Mouse (Mus musculus): ENCODE results near the gene Man1b1. TPM values are rescaled to one million over a fixed set of nuclear protein-coding genes. Genes with fewer than 3 reads are reported as not detected.

Man1b1 gene
- polyA plus RNA-seq, 1 experiment from 2014 or later: 97.6 TPM

GRCm38 (mm10) chr2:25384492-25384891, 52.4 kb downstream of the Man1b1 start:
- Histone ChIP-seq H3K27ac (replicated peaks; ENCODE audit: low read depth, low read length) (no peak overlapping the region), H3K4me3 (ENCODE audit: low read depth, low read length) (no peak overlapping the region), H3K4me2 (ENCODE audit: low read depth, severe bottlenecking) (no peak overlapping the region), H3K9me3 (ENCODE audit: control insufficient read depth, low read length) (no peaks in the 10 kb centered on the region), H3K36me3 (ENCODE audit: control insufficient read depth, insufficient read depth, low read length) (no peaks in the 10 kb centered on the region), H3K9ac (ENCODE audit: low read length) (no peak overlapping the region), H3K4me1 (ENCODE audit: control insufficient read depth, insufficient read depth, low read length) (no peaks in the 10 kb centered on the region), H3K27me3 (ENCODE audit: control insufficient read depth, insufficient read depth, low read length) (no peaks in the 10 kb centered on the region)
- ATAC-seq (ENCODE audit: insufficient number of reproducible peaks, low FRiP score, low TSS enrichment, low read depth) (no peak), DNase-seq (ENCODE audit: low spot score) (no peak)
- WGBS: 82% methylated on average over 5 of the region's 5 CpGs

DNA sequence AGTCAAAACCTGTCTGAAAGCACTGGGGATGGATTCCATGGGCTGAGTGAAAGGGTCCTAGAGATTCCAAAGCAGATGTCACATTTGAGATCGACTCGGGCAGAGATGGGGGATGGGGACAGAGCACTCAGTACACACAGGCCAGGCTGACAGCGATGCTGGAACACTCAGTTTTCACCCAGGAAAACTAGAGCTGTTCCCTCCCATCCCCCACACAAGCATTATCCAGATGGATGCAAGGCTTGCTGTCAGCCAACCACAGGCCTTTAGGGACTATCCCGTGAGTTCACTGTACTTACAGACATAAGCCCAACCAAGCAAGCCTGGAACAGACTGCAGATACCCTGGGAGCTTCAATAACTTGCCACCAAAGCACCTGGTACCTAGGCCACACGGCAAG, 59.1 kb downstream of the Man1b1 start:
- H3K4me1 ChIP-seq (ENCODE audit: control insufficient read depth, insufficient read depth, low read length): no peaks in the 10 kb centered on the region; the same call in 1 of the 2 replicates
- no peak overlapping the region for H3K4me2 ChIP-seq (ENCODE audit: low read depth, severe bottlenecking)
- ATAC-seq (ENCODE audit: insufficient number of reproducible peaks, low FRiP score, low TSS enrichment, low read depth) (no peak), DNase-seq (ENCODE audit: low spot score) (no peak)
- WGBS: 77% methylated on average over 5 of the region's 5 CpGs
- H3K27ac ChIP-seq (replicated peaks; ENCODE audit: low read depth, low read length): no peak overlapping the region
- peaks cover 24% of the 10 kb centered on the region for H3K27me3 ChIP-seq (ENCODE audit: control insufficient read depth, insufficient read depth, low read length)
- no peak overlapping the region for H3K9ac ChIP-seq (ENCODE audit: low read length)
- no peaks in the 10 kb centered on the region for H3K9me3 ChIP-seq (ENCODE audit: control insufficient read depth, low read length)
- no peaks in the 10 kb centered on the region for H3K36me3 ChIP-seq (ENCODE audit: control insufficient read depth, insufficient read depth, low read length)
- H3K4me3 ChIP-seq (ENCODE audit: low read depth, low read length): no peak overlapping the region

- no peaks in the 10 kb centered on the region for H3K36me3 ChIP-seq (ENCODE audit: control insufficient read depth, insufficient read depth, low read length)
- ATAC-seq (ENCODE audit: insufficient number of reproducible peaks, low FRiP score, low TSS enrichment, low read depth): no peak
- no peak overlapping the region for H3K4me3 ChIP-seq (ENCODE audit: low read depth, low read length)
Measured at GRCm38 (mm10) chr2:25394281-25395221, 62.4 kb downstream of the Man1b1 start.

GRCm38 (mm10) chr2:25395721-25396596, 63.8 kb downstream of the Man1b1 start, which contains the start of gene Entpd2:
Entpd2 (plus strand) TSS chr2:25395874.
- Histone ChIP-seq H3K9me3 (ENCODE audit: control insufficient read depth, low read length) (no peaks in the 10 kb centered on the region), H3K9ac (ENCODE audit: low read length) (no peak within 1 kb of the TSS), H3K27ac (replicated peaks; ENCODE audit: low read depth, low read length) (no peak within 1 kb of the TSS), H3K4me3 (ENCODE audit: low read depth, low read length) (peak within 1 kb of the TSS; percentile 26), H3K27me3 (ENCODE audit: control insufficient read depth, insufficient read depth, low read length) (peaks cover 58% of the 10 kb centered on the region), H3K4me2 (ENCODE audit: low read depth, severe bottlenecking) (peak within 1 kb of the TSS; percentile 53), H3K4me1 (ENCODE audit: control insufficient read depth, insufficient read depth, low read length) (no peaks in the 10 kb centered on the region; the same call in 1 of the 2 replicates), H3K36me3 (ENCODE audit: control insufficient read depth, insufficient read depth, low read length) (no peaks in the 10 kb centered on the region)
- WGBS: 1% methylated on average over 57 of the region's 57 CpGs
- ATAC-seq (ENCODE audit: insufficient number of reproducible peaks, low FRiP score, low TSS enrichment, low read depth): no peak
- DNase-seq (ENCODE audit: low spot score): peak; percentile 32

More at GRCm38 (mm10) chr2:25394281-25395221, 62.4 kb downstream of the Man1b1 start:
- DNase-seq (ENCODE audit: low spot score): no peak
- H3K27me3 ChIP-seq (ENCODE audit: control insufficient read depth, insufficient read depth, low read length): peaks cover 45% of the 10 kb centered on the region
- H3K9me3 ChIP-seq (ENCODE audit: control insufficient read depth, low read length): no peaks in the 10 kb centered on the region
- no peaks in the 10 kb centered on the region; the same call in 1 of the 2 replicates for H3K4me1 ChIP-seq (ENCODE audit: control insufficient read depth, insufficient read depth, low read length)
- no peak overlapping the region for H3K27ac ChIP-seq (replicated peaks; ENCODE audit: low read depth, low read length)
- no peak overlapping the region for H3K9ac ChIP-seq (ENCODE audit: low read length)
- no peak overlapping the region for H3K4me2 ChIP-seq (ENCODE audit: low read depth, severe bottlenecking)
- 53% methylated on average over 3 of the region's 3 CpGs for WGBS

DNA sequence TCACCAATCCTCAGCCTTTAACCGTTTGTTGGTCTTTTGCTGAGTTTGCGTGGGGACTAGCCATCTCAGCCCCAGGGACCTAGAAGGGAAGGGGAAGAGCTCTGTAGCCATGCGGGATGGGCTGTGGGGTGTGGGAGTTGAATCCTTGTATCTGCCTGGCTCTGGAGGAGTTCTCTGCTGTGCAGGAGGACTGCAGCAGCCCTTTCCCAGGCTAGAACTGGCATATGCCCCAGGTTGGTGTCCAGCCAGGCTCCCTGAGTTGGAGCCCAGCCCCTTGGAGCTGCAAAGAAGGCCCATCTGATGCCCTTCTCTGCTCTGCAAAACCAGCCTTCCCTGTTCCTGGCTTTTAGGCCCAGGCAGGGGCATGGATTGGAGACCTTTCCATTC, 64.5 kb downstream of the Man1b1 start:
- ATAC-seq (ENCODE audit: insufficient number of reproducible peaks, low FRiP score, low TSS enrichment, low read depth) (no peak), DNase-seq (ENCODE audit: low spot score) (no peak)
- Histone ChIP-seq H3K27me3 (ENCODE audit: control insufficient read depth, insufficient read depth, low read length) (peaks cover 62% of the 10 kb centered on the region), H3K27ac (replicated peaks; ENCODE audit: low read depth, low read length) (no peak overlapping the region), H3K36me3 (ENCODE audit: control insufficient read depth, insufficient read depth, low read length) (no peaks in the 10 kb centered on the region), H3K4me3 (ENCODE audit: low read depth, low read length) (no peak overlapping the region), H3K4me1 (ENCODE audit: control insufficient read depth, insufficient read depth, low read length) (no peaks in the 10 kb centered on the region; the same call in 1 of the 2 replicates), H3K4me2 (ENCODE audit: low read depth, severe bottlenecking) (no peak overlapping the region), H3K9me3 (ENCODE audit: control insufficient read depth, low read length) (no peaks in the 10 kb centered on the region), H3K9ac (ENCODE audit: low read length) (no peak overlapping the region)
- WGBS: 38% methylated on average over 3 of the region's 3 CpGs

- Histone ChIP-seq H3K36me3 (ENCODE audit: control insufficient read depth, insufficient read depth, low read length) (no peaks in the 10 kb centered on the region), H3K27ac (replicated peaks; ENCODE audit: low read depth, low read length) (no peak overlapping the region), H3K4me3 (ENCODE audit: low read depth, low read length) (no peak overlapping the region), H3K27me3 (ENCODE audit: control insufficient read depth, insufficient read depth, low read length) (peaks cover 67% of the 10 kb centered on the region), H3K9me3 (ENCODE audit: control insufficient read depth, low read length) (no peaks in the 10 kb centered on the region), H3K4me1 (ENCODE audit: control insufficient read depth, insufficient read depth, low read length) (no peaks in the 10 kb centered on the region; the same call in 1 of the 2 replicates), H3K9ac (ENCODE audit: low read length) (no peak overlapping the region), H3K4me2 (ENCODE audit: low read depth, severe bottlenecking) (no peak overlapping the region)
- 40% methylated on average over 1 of the region's 1 CpGs for WGBS
- DNase-seq (ENCODE audit: low spot score) (no peak), ATAC-seq (ENCODE audit: insufficient number of reproducible peaks, low FRiP score, low TSS enrichment, low read depth) (no peak)
Measured at GRCm38 (mm10) chr2:25397010-25397409, 64.9 kb downstream of the Man1b1 start.

DNA sequence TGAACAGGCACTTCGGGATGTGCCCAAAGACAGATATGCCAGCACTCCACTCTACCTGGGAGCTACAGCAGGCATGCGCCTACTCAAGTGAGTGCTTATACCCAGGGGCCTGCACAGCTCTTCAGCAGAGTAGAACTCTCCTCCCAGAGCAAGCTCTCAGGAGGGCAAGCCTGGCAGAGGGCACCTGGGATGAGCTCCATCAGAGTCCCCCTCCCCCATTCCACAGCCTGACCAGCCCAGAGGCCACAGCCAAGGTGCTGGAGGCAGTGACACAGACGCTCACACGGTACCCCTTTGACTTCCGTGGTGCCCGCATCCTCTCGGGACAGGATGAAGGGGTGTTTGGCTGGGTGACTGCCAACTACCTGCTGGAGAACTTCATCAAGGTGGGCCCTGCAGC, 65.9 kb downstream of the Man1b1 start:
- ATAC-seq (ENCODE audit: insufficient number of reproducible peaks, low FRiP score, low TSS enrichment, low read depth): no peak
- DNase-seq (ENCODE audit: low spot score): no peak
- Histone ChIP-seq H3K9me3 (ENCODE audit: control insufficient read depth, low read length) (no peaks in the 10 kb centered on the region), H3K36me3 (ENCODE audit: control insufficient read depth, insufficient read depth, low read length) (no peaks in the 10 kb centered on the region), H3K27me3 (ENCODE audit: control insufficient read depth, insufficient read depth, low read length) (peaks cover 77% of the 10 kb centered on the region), H3K9ac (ENCODE audit: low read length) (no peak overlapping the region), H3K27ac (replicated peaks; ENCODE audit: low read depth, low read length) (no peak overlapping the region), H3K4me1 (ENCODE audit: control insufficient read depth, insufficient read depth, low read length) (peaks cover 2% of the 10 kb centered on the region), H3K4me2 (ENCODE audit: low read depth, severe bottlenecking) (no peak overlapping the region), H3K4me3 (ENCODE audit: low read depth, low read length) (no peak overlapping the region)
- 88% methylated on average over 7 of the region's 7 CpGs for WGBS

DNA sequence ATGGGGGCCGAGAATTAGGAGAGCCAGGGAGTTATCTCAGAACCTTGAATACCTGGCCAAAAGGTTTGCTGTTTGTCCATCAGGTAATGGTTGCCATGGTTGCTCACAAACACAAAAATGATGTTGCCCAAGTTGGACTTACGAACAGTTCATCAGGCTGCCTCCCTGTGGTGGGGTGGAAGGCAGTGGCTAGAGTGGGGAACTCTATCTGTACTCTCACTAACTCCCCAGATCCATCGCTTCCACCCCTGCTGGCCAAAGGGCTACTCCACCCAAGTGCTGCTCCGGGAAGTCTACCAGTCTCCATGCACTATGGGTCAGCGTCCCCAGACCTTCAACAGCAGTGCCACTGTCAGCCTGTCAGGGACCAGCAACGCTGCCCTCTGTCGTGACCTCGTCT, 66.9 kb downstream of the Man1b1 start, which contains the start of gene Npdc1:
Npdc1 (plus strand) TSS at position 301 of the 400 bp plus-strand sequence.
- Histone ChIP-seq H3K36me3 (ENCODE audit: control insufficient read depth, insufficient read depth, low read length) (no peaks in the 10 kb centered on the region), H3K4me3 (ENCODE audit: low read depth, low read length) (no peak within 1 kb of the TSS), H3K9me3 (ENCODE audit: control insufficient read depth, low read length) (no peaks in the 10 kb centered on the region), H3K9ac (ENCODE audit: low read length) (no peak within 1 kb of the TSS), H3K4me2 (ENCODE audit: low read depth, severe bottlenecking) (no peak within 1 kb of the TSS), H3K27ac (replicated peaks; ENCODE audit: low read depth, low read length) (no peak within 1 kb of the TSS), H3K4me1 (ENCODE audit: control insufficient read depth, insufficient read depth, low read length) (peaks cover 5% of the 10 kb centered on the region), H3K27me3 (ENCODE audit: control insufficient read depth, insufficient read depth, low read length) (peaks cover 83% of the 10 kb centered on the region)
- 59% methylated on average over 8 of the region's 8 CpGs for WGBS
- no peak for ATAC-seq (ENCODE audit: insufficient number of reproducible peaks, low FRiP score, low TSS enrichment, low read depth)
- no peak for DNase-seq (ENCODE audit: low spot score)

Data from limb, embryonic 11.5 days (tissue).